Mouse (Mus musculus): ENCODE measurements at regions not wholly inside any gene's neighbourhood (a gene's known extent, or its start where the extent isn't known, plus 50 kb on each side); places are given as distances from the start of the nearest gene placed in this dataset.

DNA sequence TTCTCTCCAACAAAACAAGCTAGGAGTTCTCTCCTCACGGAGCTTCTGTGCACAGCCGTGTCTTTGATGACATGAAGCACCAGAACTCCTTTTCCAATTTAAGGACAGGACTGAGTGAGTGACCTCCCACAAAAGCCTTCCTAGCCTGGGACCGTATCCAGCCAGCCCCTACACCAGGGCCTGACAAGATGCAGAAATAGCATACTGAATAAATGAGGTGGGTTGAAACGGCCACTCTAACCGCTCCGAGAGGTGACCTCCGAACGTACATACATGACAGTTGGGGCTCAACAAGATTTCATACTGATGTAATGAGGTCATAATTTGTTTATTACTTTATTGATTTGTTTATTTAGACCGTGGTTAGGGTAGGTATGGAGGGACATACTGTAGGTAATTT, 101.9 kb upstream of the Mrps22 start:
- no peak for ATAC-seq (ENCODE audit: low read depth)
- no peaks in the 10 kb centered on the region for H3K27me3 ChIP-seq (ENCODE audit: control insufficient read depth, insufficient read depth, low read depth, low read length)
- WGBS: 56% methylated on average over 9 of the region's 9 CpGs

DNA sequence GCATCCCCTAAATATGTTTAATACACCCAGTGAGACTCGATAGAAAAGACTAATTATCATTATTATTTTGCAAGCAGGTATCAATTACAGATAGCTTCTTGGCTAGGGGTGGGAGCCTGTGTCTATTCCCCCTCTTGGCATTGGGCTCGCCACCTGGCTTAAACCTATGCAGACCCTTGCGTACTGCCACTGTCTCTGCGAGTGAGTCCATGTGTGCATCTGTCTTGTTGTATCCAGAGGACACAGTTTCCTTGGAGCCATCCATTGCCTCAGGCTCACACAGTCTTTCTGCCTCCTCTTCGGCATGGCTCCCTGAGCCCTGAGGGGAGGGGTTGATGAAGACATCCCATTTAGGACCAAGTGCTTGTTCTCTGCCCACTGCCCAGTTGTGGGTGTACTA, 99.1 kb upstream of the Mrps22 start:
- no peak overlapping the region for H3K27ac ChIP-seq (ENCODE audit: low read length)
- no peak overlapping the region for H3K9ac ChIP-seq (ENCODE audit: low read length)
- H3K27me3 ChIP-seq (ENCODE audit: control insufficient read depth, insufficient read depth, low read depth, low read length): no peaks in the 10 kb centered on the region
- ATAC-seq (ENCODE audit: low read depth): no peak
- no peaks in the 10 kb centered on the region for H3K9me3 ChIP-seq (ENCODE audit: control insufficient read depth, low read length)
- no peak overlapping the region for H3K4me2 ChIP-seq (ENCODE audit: low read depth, low read length)
- H3K4me1 ChIP-seq (replicated peaks; ENCODE audit: control insufficient read depth, insufficient read depth, low read length): no peaks in the 10 kb centered on the region
- H3K4me3 ChIP-seq (ENCODE audit: low read length): no peak overlapping the region
- 84% methylated on average over 5 of the region's 5 CpGs for WGBS
- no peaks in the 10 kb centered on the region for H3K36me3 ChIP-seq (ENCODE audit: control insufficient read depth, insufficient read depth, low read length)

More for the DNA sequence above, 101.9 kb upstream of the Mrps22 start:
- no peak overlapping the region for H3K4me3 ChIP-seq (ENCODE audit: low read length)
- H3K27ac ChIP-seq (ENCODE audit: low read length): no peak overlapping the region
- no peaks in the 10 kb centered on the region for H3K9me3 ChIP-seq (ENCODE audit: control insufficient read depth, low read length)
- no peak overlapping the region for H3K4me2 ChIP-seq (ENCODE audit: low read depth, low read length)
- H3K9ac ChIP-seq (ENCODE audit: low read length): no peak overlapping the region
- no peaks in the 10 kb centered on the region for H3K4me1 ChIP-seq (replicated peaks; ENCODE audit: control insufficient read depth, insufficient read depth, low read length)
- no peaks in the 10 kb centered on the region for H3K36me3 ChIP-seq (ENCODE audit: control insufficient read depth, insufficient read depth, low read length)

DNA sequence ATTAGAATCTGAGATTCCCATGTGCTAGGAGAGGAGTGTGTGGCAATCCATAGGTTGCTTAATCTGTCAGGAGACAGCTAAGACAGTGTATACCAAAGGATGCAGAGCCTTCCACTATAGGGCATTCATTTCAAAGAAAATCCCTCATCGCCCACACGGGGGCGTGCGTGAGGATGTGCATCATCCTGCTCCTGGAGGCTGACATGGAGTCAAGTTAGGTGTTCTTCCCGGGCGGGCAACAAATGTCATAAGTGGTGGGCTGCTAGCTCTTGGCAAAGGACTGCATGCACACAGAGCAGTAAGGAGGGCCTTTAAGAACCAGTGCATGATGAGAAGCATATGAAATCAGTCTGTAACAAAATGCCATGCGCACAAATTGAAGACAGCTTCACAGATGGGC, 95.7 kb upstream of the Mrps22 start:
- no peak overlapping the region for H3K27ac ChIP-seq (ENCODE audit: low read length)
- 36% methylated on average over 7 of the region's 7 CpGs for WGBS
- H3K9ac ChIP-seq (ENCODE audit: low read length): no peak overlapping the region
- H3K4me2 ChIP-seq (ENCODE audit: low read depth, low read length): no peak overlapping the region
- H3K9me3 ChIP-seq (ENCODE audit: control insufficient read depth, low read length): no peaks in the 10 kb centered on the region
- no peaks in the 10 kb centered on the region for H3K4me1 ChIP-seq (replicated peaks; ENCODE audit: control insufficient read depth, insufficient read depth, low read length)
- no peak overlapping the region for H3K4me3 ChIP-seq (ENCODE audit: low read length)
- no peaks in the 10 kb centered on the region for H3K27me3 ChIP-seq (ENCODE audit: control insufficient read depth, insufficient read depth, low read depth, low read length)
- ATAC-seq (ENCODE audit: low read depth): no peak
- H3K36me3 ChIP-seq (ENCODE audit: control insufficient read depth, insufficient read depth, low read length): no peaks in the 10 kb centered on the region

DNA sequence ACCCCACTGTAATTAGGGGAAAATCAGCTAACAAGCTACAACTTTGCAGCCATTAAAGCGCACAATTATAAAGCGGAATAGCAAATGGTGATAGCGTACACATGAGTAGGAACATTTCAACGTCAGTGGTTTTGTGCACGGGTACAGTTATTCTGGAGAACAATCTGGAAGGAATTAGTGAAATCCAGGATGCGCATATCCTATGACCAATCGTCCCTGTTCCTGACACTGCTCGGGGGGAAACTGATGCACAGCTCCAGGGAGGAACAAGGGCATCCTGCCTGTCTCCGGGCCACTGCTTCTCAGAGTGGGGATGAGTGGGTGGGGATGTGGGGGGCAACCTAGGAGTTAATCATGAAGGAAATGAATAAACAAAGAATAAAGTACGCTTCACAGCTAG, 93.6 kb upstream of the Mrps22 start:
- Histone ChIP-seq H3K4me2 (ENCODE audit: low read depth, low read length) (no peak overlapping the region), H3K4me1 (replicated peaks; ENCODE audit: control insufficient read depth, insufficient read depth, low read length) (no peaks in the 10 kb centered on the region), H3K36me3 (ENCODE audit: control insufficient read depth, insufficient read depth, low read length) (no peaks in the 10 kb centered on the region), H3K9me3 (ENCODE audit: control insufficient read depth, low read length) (no peaks in the 10 kb centered on the region), H3K27ac (ENCODE audit: low read length) (no peak overlapping the region), H3K27me3 (ENCODE audit: control insufficient read depth, insufficient read depth, low read depth, low read length) (no peaks in the 10 kb centered on the region), H3K4me3 (ENCODE audit: low read length) (no peak overlapping the region), H3K9ac (ENCODE audit: low read length) (no peak overlapping the region)
- ATAC-seq (ENCODE audit: low read depth): no peak
- 71% methylated on average over 10 of the region's 10 CpGs for WGBS

DNA sequence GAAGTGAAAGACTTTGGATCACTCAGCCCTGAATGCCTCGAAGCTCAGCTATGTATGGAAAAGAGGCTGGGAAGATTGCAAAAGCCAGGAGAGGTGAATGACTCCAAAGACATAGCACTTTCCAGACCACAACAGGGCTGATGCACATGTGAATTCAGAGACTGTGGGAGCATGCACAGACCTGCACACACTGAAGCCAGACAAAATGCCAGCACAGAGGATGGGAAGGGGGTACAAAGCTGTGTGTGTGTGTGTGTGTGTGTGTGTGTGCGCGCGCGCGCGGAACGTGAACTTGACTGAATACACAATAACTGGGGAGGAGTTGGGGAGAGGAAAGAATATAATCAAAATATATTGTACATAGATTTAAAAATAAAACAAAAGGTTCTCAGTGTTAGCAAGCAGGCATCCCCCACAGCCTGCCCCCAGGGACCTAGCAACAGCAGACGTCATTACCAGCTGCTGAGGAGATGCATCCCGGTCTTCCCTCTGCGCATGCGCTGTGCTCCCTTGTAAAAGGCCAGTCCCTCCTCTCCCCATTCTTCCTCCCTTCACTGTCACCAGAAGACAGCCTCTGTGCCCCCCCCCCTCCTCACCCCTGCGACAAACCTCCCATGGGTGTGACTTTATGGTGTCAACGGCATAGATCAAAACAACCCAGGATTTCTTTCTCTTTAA, 89.5 kb upstream of the Mrps22 start:
- Histone ChIP-seq H3K27ac (ENCODE audit: low read length) (no peak overlapping the region), H3K9me3 (ENCODE audit: control insufficient read depth, low read length) (no peaks in the 10 kb centered on the region), H3K4me3 (ENCODE audit: low read length) (no peak overlapping the region), H3K9ac (ENCODE audit: low read length) (no peak overlapping the region), H3K4me1 (replicated peaks; ENCODE audit: control insufficient read depth, insufficient read depth, low read length) (no peaks in the 10 kb centered on the region), H3K4me2 (ENCODE audit: low read depth, low read length) (no peak overlapping the region), H3K27me3 (ENCODE audit: control insufficient read depth, insufficient read depth, low read depth, low read length) (no peaks in the 10 kb centered on the region), H3K36me3 (ENCODE audit: control insufficient read depth, insufficient read depth, low read length) (no peaks in the 10 kb centered on the region)
- no peak for ATAC-seq (ENCODE audit: low read depth)
- 74% methylated on average over 14 of the region's 14 CpGs for WGBS

DNA sequence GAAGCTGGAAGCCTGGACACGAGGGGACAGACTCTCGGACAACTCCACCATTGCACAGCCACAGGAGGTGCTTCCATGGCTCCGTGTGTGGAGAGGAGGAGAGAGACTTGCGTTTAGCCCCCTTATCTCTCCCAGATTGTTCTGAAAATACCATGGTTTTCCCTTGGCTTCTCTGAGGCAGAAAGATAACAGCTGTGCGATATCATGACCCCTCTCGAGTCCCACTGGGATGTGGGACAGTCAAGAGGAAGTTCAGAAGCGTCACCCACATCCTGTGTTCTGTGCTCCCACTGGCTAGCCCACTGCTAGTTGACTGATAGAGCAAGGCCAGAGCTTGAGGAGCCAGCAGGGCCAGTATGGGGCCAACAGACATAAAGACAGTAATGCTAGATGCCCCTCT, 84.1 kb upstream of the Mrps22 start:
- Histone ChIP-seq H3K9ac (ENCODE audit: low read length) (no peak overlapping the region), H3K36me3 (ENCODE audit: control insufficient read depth, insufficient read depth, low read length) (no peaks in the 10 kb centered on the region), H3K4me1 (replicated peaks; ENCODE audit: control insufficient read depth, insufficient read depth, low read length) (no peaks in the 10 kb centered on the region), H3K9me3 (ENCODE audit: control insufficient read depth, low read length) (no peaks in the 10 kb centered on the region), H3K4me2 (ENCODE audit: low read depth, low read length) (no peak overlapping the region), H3K27me3 (ENCODE audit: control insufficient read depth, insufficient read depth, low read depth, low read length) (no peaks in the 10 kb centered on the region), H3K27ac (ENCODE audit: low read length) (no peak overlapping the region), H3K4me3 (ENCODE audit: low read length) (no peak overlapping the region)
- no peak for ATAC-seq (ENCODE audit: low read depth)
- 48% methylated on average over 7 of the region's 7 CpGs for WGBS

DNA sequence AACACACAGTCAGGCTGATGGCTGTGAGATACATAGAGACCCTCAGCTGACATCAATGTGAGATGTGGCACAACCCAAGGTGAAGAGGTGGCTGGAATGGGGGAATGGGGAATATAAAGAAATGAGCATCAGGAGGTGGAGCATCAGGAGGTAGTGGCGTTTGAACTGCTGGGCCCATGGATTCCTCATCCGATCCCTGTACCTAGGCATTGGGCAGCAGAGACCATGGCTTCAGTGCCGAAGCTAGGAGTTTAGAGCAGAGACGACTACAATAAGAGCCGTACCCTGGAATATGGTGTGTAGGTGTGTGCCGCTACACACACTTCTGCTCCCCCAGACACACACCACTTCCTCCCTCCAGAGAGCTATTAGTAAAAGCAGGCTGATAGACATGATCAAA, 82.9 kb upstream of the Mrps22 start:
- Histone ChIP-seq H3K36me3 (ENCODE audit: control insufficient read depth, insufficient read depth, low read length) (no peaks in the 10 kb centered on the region), H3K4me2 (ENCODE audit: low read depth, low read length) (no peak overlapping the region), H3K9me3 (ENCODE audit: control insufficient read depth, low read length) (no peaks in the 10 kb centered on the region), H3K27ac (ENCODE audit: low read length) (no peak overlapping the region), H3K27me3 (ENCODE audit: control insufficient read depth, insufficient read depth, low read depth, low read length) (no peaks in the 10 kb centered on the region), H3K9ac (ENCODE audit: low read length) (no peak overlapping the region), H3K4me3 (ENCODE audit: low read length) (no peak overlapping the region), H3K4me1 (replicated peaks; ENCODE audit: control insufficient read depth, insufficient read depth, low read length) (no peaks in the 10 kb centered on the region)
- WGBS: 93% methylated on average over 6 of the region's 6 CpGs
- no peak for ATAC-seq (ENCODE audit: low read depth)

DNA sequence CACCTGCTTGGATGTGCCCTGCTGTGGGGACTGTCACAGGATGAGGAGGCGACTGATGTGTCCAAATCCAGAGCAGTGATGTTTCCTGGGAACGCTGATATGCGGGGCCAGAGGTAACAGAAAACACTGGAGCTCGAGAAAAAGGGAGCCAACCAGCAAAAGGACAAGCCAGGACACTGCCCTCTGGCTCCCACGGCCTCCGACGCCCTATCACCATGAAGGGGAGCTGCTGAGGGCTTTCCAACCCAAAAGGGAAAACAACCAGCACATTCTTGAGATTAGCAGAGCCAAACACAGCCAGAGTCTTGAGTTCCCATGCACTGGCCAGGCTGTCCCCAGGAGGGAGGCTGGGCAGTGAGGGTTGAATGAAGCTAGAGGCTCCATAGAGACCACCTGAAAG, 74.2 kb upstream of the Mrps22 start:
- no peak overlapping the region for H3K4me2 ChIP-seq (ENCODE audit: low read depth, low read length)
- H3K27me3 ChIP-seq (ENCODE audit: control insufficient read depth, insufficient read depth, low read depth, low read length): no peaks in the 10 kb centered on the region
- H3K9me3 ChIP-seq (ENCODE audit: control insufficient read depth, low read length): no peaks in the 10 kb centered on the region
- WGBS: 63% methylated on average over 7 of the region's 7 CpGs
- H3K27ac ChIP-seq (ENCODE audit: low read length): no peak overlapping the region
- no peak overlapping the region for H3K4me3 ChIP-seq (ENCODE audit: low read length)
- no peak for ATAC-seq (ENCODE audit: low read depth)
- no peaks in the 10 kb centered on the region for H3K36me3 ChIP-seq (ENCODE audit: control insufficient read depth, insufficient read depth, low read length)
- H3K9ac ChIP-seq (ENCODE audit: low read length): no peak overlapping the region
- H3K4me1 ChIP-seq (replicated peaks; ENCODE audit: control insufficient read depth, insufficient read depth, low read length): no peaks in the 10 kb centered on the region

DNA sequence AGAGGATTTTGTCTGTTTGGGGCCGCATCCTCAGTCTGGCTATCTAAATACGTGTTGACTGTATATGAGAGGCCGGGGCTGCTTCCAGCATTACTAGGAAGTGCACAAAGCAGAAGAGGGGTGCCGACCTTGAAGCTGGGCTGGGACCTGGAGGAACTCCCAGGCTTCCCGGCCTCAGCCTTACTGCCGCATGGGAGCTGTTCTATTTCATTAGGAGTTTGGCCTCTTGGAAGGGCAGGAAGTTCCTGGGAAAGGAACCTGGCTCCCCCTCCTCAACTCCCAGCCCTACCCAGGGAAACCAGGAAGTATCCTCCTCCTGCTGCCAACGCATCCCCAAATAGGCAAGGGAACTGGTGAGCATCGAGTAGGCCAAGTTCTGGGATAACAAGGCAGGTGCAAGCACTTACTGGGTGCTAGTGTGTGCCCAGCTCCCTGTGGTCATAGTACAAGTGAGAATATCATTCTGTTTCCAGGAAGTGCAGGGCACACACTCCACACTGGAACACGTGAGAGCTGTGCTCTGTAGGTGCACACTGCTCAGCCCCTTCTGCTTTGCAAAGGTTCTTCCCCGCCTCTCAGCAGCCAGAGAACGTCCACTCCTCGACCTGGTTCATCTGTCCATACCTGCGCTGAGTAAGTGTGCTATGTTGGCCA, 72.1 kb upstream of the Mrps22 start:
- Histone ChIP-seq H3K27me3 (ENCODE audit: control insufficient read depth, insufficient read depth, low read depth, low read length) (no peaks in the 10 kb centered on the region), H3K4me2 (ENCODE audit: low read depth, low read length) (no peak overlapping the region), H3K36me3 (ENCODE audit: control insufficient read depth, insufficient read depth, low read length) (no peaks in the 10 kb centered on the region), H3K27ac (ENCODE audit: low read length) (no peak overlapping the region), H3K4me1 (replicated peaks; ENCODE audit: control insufficient read depth, insufficient read depth, low read length) (no peaks in the 10 kb centered on the region), H3K4me3 (ENCODE audit: low read length) (no peak overlapping the region), H3K9ac (ENCODE audit: low read length) (no peak overlapping the region), H3K9me3 (ENCODE audit: control insufficient read depth, low read length) (no peaks in the 10 kb centered on the region)
- no peak for ATAC-seq (ENCODE audit: low read depth)
- WGBS: 76% methylated on average over 13 of the region's 13 CpGs

Measured in lung, embryonic 16.5 days (tissue).